Mouse (Mus musculus): Measurements from ENCODE around the gene Cyfip2.

Cyfip2 gene

DNA sequence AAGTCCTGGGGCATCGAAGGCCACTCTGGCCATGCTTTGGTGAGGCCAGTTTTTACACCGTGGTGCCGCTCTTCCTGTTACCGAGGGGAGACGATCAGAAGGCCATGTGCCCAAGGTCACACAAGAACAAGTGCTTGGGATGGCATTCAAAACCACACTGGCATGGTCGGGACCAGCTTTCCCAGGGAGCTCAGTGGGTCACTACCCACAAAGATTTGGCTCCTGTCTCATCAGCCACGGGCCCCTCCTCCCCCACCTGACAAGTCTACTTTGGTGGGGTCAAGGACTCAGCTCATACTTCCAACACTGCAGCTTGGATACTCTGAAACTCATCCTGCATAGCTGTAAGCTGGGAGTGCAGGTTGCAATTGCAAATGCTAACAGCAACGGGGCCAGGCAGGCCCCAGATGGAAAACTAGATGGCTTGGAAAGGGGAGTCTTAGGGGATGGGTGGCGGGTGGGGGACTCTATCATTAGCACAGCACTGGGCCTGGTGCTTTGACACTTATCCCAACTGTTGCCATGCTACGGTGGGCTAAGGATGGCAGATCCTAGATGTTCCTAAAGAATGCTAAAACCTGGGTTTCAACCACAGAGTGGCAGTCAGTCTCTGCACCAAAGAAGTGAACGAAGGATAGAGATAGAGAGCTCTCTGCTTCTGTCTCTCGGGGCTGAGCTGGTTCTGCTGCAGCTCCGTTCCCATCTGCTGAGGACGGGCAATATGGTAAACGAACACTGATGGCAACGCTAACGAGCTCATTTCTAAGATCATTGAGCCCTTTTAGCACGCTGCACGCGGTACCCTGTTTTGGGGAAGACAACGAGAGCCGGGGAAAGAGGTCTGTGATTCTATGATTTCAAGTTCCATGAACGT, 67.7 kb downstream of the Cyfip2 start:
- no peak for ATAC-seq (ENCODE audit: insufficient number of reproducible peaks, low FRiP score, low TSS enrichment)

DNA sequence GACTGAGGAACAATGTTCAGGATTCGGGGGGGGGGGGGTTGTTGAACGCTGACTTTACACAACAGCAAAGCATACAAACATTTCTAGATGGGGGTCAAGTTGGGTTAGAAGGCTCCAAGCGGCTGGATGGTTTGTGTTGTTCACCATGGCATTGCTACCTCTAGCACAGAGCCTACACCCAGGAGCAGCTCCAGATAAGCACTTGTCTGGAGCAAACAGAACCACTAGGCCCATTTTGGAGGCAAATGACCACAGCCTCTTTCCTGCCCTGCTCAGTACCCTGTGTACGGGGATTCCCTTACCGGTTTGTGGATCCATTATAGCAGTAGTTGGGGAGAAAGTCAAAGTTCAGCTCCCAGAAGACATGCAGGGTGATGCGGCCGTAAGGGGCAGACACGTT, 70.7 kb downstream of the Cyfip2 start:
- no peak for ATAC-seq (ENCODE audit: insufficient number of reproducible peaks, low FRiP score, low TSS enrichment)

DNA sequence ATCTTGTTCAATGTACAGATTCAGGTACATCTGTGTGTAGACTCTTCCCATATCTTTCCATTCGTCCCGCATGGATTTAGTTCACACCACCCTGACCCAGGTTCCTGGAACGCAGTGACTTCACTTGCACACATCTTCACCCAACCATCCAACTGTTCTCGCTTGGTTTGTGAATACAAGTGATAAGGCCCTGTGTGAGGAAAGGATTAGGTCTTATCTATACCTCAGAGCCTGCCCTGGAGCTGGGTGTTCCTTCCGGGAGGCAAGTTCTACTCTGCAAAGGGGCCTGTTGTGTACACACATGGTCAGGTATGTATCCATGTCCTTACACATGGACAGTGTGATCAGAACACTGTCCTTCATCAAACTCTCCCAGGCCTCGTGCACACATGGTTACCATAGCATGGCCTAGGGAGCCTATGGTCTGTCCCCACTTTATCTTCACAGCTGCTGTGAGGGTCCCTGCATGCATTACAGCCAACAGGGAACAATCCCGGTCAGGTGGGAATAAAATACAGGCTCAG, 71.4 kb downstream of the Cyfip2 start:
- ATAC-seq (ENCODE audit: insufficient number of reproducible peaks, low FRiP score, low TSS enrichment) = no peak

DNA sequence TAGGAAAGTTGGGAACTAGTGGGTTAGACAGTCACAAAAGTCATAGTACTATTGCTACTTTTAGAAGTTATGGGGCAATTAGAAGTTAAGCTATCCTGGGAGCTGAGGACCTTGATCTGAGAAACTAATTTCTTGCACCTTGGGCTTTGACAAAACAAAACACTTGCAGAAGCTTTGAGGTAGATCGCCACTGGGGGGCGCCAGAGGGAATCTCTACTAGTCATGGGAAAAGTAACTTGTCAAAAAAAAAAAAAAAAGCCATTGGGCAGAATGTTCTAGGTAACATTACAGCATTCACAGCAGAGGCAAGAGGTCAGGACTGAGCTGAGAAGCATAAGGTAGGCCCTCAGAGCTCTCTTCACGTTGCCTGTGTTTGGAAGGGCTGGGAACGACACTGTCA, 75.7 kb downstream of the Cyfip2 start:
- ATAC-seq (ENCODE audit: insufficient number of reproducible peaks, low FRiP score, low TSS enrichment) = no peak

DNA sequence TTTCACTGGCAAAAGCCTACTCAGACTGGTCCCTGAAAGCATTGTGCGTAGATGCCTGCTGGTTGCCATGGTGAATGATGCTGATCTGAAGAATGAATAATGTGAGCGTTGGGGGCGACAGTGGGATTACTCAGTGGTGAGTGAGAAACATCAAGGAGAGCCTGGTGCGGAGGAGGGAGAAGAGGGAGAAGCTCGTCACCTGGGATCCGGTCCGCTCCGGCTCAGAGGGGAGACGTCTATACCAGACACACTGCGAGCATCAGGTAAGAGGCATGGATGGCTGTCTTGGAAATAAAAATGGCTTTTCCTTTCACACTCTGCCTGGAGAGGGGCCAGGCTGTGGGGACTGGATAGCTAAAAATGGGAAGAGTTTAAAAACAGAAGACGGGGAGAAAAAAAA, 77.3 kb downstream of the Cyfip2 start, which contains the start of gene Fndc9:
Gene Fndc9, plus strand, starts transcription at position 198 of the 400 bp plus-strand sequence.
- ATAC-seq (ENCODE audit: insufficient number of reproducible peaks, low FRiP score, low TSS enrichment) = no peak

DNA sequence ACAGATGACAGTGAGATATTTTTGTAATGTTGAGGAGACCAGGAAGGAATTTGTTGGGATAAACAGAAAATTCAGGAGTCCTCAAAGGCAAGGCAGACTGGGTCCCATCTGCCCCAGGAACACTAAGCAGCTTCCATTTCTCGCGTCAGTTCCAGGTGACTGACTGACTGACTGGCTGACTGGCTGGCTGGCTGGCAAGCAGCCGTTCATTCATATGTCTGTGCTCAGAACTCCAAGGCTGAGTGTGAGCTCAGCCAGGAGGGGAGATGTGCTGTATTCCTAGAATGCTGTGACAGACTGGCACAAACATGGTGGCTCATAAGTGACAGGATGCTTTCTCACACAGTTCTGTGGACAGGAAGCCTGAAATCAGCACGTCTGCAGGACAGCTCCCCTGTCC, 78.7 kb downstream of the Cyfip2 start:
- ATAC-seq (ENCODE audit: insufficient number of reproducible peaks, low FRiP score, low TSS enrichment) = no peak; the same call in 1 of the 2 replicates

DNA sequence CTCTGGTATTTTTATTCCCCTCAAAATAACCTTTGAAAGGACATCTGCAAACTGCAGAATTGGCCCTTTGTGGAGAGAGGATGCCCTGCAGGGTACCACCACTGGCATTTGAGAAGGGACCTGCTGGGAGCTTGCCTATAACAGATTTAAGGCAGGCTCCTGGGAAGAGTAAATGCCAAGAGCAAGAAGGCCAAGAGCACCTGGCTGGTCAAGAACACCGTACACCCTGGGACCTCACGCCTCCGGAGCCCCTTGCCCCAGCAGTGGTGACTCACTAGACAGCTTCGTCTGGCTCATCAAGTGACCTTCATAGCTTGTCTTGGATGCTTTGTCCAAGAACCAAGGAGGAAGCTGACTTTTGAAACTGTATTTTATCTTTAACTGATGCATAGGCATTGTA, 79.9 kb downstream of the Cyfip2 start:
- ATAC-seq (ENCODE audit: insufficient number of reproducible peaks, low FRiP score, low TSS enrichment) = no peak

DNA sequence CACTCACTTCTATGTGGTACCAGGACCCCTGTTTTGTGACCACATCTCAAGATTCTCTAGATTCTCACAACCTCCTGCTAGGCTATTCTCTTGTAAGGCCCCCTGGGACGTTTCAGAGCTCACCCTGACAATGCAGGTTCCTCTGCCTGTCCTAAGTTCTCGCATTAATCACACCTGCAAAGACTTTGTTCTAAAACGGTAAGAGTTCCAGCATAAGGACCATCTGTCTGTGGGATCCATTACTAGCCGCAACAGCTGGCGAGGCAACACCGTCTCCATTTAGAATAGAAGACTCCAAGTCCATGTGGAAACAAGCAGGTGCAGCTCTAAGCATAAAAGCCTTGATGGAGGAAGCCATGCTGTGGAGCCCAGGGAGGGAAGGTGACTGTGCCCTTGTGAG, 82.5 kb downstream of the Cyfip2 start:
- no peak for ATAC-seq (ENCODE audit: insufficient number of reproducible peaks, low FRiP score, low TSS enrichment)

DNA sequence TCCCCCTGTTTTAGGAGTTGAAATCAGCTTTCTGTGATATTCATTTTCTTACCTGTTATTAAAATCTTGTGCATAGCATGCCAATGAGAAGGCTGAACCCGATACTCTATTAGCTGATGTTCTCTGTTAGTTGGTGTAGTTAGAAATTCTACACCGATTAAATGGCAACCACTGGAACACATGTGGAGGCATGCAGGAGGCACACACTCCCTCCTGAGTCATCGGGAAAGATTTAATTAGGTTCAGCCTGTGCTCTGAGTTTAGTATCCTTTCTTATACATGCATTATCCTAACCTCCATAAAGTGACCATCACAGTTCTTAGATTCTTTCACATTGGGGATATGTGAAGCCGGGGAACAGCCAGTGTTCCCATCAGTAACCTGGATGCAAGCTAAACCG, 87.3 kb downstream of the Cyfip2 start:
- no peak for ATAC-seq (ENCODE audit: insufficient number of reproducible peaks, low FRiP score, low TSS enrichment)

DNA sequence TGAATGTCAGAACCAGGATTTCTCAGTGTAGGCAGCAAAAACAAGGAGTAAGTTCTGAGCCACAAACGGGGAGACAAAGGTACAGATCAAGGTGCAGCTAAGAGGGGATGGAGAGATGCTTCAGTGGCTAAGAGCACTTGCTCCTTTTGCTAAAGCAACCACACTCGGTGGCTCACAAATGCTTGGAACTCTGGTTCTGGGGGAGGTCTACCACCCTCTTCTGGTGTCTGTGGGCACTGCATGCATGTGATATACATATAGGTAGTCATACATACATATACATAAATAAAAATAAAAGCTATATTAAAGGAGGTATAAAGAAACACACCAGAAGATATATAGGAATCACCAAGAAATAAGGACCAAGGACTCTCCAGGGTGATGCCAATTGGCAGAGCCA, 89.1 kb downstream of the Cyfip2 start:
- ATAC-seq (ENCODE audit: insufficient number of reproducible peaks, low FRiP score, low TSS enrichment) = no peak

DNA sequence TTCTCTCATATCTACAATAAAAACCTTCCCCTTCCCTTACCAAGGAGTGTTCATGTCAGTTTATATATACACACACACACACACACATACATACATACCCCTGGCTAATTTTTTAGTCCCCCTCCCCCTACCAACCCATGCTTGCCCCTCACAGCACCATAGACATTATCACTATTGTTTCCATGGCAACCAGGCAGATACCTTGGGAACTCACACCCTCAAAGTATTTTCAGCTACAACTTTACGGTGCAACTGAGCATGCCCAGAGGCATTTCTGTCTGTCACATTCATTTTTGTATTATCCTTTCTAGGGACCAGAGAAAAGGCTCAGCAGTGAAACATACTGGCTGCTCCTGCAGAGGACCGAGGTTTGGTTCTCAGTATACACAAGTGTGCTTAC, 92.4 kb downstream of the Cyfip2 start:
- ATAC-seq (ENCODE audit: insufficient number of reproducible peaks, low FRiP score, low TSS enrichment) = no peak

DNA sequence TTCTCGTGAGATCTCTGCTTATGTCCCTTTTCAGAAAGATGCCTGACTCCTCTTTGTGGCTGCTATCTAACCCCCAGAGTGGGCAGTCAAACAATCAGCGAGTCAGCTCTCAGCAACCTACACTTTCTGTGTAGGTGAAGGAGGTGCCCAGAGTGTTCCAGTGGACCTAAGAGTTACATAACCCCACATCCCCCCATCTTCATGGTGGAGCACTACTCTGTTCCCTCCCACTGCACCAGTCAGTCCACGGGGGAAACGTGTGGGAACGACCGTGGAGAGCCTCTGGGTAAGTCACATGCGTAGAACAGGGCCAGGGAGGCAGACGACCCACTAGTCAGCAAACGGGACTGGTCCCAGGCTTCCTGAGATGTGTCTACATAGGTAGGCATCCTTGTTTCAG, 93.3 kb downstream of the Cyfip2 start:
- no peak for ATAC-seq (ENCODE audit: insufficient number of reproducible peaks, low FRiP score, low TSS enrichment)

DNA sequence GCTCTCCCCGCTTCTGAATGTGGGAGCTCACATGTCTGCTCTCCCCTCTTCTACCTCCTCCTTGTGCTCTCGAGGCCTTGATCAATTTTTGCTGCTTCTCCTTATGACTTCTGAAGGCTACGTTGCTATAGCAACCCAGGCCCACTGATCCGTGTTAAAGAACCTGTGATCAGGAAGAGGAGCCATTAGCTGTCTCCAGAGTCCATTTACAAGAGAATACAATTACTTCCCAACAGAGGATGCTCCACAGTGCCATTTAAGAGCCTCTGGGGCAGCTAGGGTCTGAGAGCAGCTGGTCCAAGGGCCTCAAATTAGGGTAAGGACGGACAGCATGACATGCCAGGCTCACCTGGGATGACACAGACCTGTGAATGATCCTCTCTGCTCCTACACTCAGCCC, 94.1 kb downstream of the Cyfip2 start:
- no peak for ATAC-seq (ENCODE audit: insufficient number of reproducible peaks, low FRiP score, low TSS enrichment)

DNA sequence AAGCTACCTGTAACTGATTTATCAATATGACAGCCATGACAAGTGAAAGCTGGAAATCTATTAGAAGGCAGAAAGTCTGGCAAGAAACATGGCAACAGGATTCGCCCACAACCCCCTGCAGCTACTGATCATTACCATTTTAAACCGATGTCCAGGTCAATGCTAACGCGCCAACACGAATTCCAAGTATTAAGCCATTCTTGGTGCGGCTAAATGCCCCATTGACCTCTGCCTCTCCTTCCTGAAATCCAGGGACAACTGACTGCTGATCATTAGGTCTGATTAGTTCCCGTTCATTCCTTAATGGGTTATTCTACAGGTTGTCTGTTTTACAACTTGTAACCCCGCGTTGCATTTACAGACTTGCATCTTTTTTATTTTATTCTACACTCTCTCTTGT, 95.0 kb downstream of the Cyfip2 start:
- ATAC-seq (ENCODE audit: insufficient number of reproducible peaks, low FRiP score, low TSS enrichment) = no peak

DNA sequence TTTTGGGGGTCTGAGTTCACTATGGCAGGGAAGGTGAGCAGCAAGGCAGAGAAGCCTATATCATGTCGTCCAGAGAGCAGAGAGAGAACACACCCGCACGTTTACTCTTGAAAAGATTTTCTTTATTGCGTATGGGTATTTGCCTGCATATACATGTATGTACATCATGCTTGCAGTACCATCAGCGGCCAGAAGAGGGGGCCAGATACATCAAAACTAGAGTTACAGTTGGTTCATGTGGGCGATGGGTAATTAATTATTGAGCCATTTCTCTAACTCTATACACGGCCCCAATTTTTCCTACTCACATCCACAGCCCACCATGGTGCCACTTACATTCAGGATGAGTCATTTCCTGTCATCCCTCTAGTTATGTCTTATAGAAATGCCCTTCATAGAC, 96.0 kb downstream of the Cyfip2 start:
- ATAC-seq (ENCODE audit: insufficient number of reproducible peaks, low FRiP score, low TSS enrichment) = no peak

DNA sequence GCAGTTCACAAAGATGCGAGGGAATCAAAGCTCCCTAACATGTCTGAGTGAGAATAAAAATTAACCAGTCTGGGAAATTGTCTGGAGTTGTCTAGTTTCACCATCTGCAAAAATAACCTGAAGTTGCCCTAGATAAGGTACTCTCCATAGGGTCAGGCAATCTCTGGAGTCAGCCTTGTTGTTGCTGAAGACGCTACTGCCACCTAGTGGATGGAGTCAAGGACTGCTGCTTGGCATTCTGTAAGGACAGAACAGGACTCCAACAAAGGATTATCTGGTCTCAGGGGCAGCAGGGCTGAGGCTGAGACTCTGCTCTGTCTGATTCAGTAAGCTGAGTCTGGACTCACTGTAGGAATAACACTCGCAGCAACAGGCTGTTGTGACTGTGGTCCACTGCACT, 97.3 kb downstream of the Cyfip2 start:
- ATAC-seq (ENCODE audit: insufficient number of reproducible peaks, low FRiP score, low TSS enrichment) = peak; percentile 66

DNA sequence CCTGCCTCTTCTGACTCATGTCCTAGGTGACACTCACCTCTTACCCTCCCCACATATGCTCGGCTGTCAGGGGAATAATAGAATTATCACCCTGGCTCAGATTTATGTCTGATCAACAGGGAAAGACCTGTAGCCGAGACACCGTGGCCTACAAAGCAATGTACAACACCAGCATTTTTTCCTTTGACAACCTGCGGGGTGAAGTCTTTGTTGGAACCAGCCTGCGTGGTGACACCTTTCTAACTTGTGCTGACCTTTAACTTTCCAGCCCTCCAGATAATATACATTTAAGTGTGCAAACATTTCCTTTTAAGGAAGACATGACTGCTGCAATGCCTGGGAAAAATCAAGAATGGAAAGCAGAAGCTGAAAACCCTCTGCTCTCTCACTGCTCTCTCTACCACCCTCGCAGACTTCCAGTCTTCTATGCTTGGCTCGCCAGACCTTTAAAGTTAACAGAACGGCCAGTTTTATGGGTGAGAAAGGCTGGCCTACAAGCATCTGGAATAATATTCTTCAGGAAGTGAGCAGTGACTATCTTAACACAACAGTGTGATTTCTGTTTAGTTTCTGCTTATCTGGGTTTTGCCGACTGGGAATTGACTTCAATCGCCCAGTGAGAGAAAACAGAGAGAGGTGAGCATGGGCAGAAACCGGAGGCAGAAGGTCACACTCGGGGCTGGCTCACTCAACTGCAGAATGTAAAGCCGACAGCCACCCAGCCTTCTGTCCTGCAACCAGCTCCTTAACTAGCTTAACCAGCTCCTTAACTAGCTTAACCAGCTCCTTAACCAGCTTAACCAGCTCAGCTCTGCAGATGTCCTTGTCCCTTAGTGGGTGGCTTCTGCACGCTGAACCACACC, 98.1 kb downstream of the Cyfip2 start:
- ATAC-seq (ENCODE audit: insufficient number of reproducible peaks, low FRiP score, low TSS enrichment) = no peak

DNA sequence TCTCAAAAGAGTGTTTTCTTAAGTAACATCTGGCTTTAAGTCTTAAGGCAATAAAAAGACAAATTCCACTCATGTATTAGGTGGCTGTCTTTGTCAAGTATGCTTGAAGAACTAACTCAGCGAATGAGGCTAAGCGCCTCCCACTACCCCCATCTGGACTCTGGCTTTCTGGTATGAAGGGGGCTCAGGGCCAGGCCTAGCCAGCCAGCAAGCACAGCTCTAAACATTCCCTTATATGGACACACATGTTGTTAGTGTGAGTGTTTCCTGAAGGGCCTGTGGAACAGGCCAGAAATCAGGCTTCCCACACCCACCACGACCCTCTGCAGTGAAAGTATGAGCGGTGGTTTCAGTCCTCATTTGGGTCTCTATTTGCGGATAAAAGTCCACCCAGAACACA, 98.8 kb downstream of the Cyfip2 start:
- no peak for ATAC-seq (ENCODE audit: insufficient number of reproducible peaks, low FRiP score, low TSS enrichment)

DNA sequence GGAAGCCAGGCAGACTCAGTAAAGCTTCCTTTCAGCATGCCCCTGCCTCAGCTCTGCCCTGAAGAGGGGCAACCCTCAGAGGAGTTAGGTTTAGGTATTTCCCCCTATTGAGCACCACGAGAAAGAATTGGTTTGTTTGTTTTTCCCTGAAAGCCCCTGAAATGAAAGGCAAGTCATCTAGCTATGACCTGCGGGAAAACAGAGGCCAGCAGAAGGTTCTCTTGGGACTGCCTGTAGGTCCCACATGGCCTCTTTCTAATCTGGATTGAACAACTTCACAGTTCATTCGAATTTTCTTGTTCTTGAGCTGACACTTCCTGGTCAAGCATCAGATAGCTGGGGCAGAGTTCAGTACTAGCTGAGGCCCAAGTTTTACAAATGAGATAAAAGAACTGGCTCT, 100.8 kb downstream of the Cyfip2 start:
- no peak for ATAC-seq (ENCODE audit: insufficient number of reproducible peaks, low FRiP score, low TSS enrichment)

DNA sequence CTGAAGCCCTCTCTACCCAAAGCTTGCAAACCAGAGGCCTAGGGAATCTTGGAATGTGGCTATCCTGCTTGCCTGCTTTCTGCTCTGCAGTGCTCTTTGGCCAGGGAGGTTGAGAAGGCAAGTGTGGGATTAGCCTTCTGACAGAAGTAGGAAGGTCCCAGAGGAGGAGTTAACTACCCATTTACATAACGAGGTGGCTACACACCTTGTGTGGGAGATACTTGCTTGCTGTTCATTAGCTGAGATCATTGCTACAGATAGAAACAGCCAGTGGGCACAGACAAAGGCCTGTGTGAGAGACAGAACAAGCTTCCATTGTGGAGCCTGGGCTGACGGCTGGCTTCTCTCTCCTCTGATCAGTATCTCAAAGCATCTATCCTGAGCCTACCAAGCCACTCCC, 102.8 kb downstream of the Cyfip2 start:
- ATAC-seq (ENCODE audit: insufficient number of reproducible peaks, low FRiP score, low TSS enrichment) = no peak
